Mouse (Mus musculus): ENCODE results near the gene Dennd5b.
"Not testable (repeated sequence)": the region's sequence is repeated elsewhere in the genome, so short reads cannot be mapped to it uniquely, and the experiment has no call there.

The Dennd5b gene

DNA sequence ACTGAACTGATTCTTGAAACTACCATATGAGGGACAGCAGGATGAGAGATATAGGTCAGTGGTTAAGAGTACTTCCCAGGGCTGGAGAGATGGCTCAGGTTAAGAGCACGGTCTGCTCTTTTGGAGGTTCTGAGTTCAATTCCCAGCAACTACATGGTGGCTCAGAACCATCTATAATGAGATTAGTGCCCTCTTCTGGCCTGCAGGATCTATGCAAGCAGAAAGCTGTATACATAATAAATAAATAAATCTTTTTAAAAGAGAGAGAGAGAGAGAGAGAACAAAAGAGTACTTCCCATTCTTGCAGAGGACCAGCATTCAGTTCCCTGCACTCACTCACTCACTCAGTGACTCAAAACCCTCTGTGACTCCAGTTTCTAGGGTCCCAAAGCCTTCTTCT lies 142.8 kb downstream of the Dennd5b start:
- in situ Hi-C loops (cut with MboI; ENCODE audit: low sequenced_read_pairs), result no loop called here

DNA sequence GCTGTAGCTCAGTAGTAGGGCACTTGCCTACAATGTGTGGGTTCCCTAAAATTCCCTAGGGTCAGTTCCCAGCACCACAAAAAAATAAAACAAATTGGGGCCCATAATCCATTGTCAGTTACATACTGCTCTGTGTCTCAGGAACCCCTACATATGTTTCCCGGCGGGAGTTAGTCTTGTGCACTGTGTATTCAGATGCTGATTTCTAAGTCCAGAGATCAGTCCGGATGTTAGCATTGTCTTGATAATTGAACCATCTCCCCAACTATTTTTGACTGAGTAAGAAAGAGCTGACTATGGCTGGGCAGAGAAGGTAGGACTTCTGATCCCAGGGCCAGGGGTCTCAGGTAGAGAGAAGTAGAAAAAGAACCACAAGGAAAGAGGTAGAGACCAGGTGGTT lies 144.4 kb downstream of the Dennd5b start:
- in situ Hi-C loops (cut with MboI; ENCODE audit: low sequenced_read_pairs), result no loop called here

- in situ Hi-C loops (cut with MboI; ENCODE audit: low sequenced_read_pairs), result no loop called here
Measured at GRCm38 (mm10) chr6:148955641-148956420, 145.6 kb downstream of the Dennd5b start.

DNA sequence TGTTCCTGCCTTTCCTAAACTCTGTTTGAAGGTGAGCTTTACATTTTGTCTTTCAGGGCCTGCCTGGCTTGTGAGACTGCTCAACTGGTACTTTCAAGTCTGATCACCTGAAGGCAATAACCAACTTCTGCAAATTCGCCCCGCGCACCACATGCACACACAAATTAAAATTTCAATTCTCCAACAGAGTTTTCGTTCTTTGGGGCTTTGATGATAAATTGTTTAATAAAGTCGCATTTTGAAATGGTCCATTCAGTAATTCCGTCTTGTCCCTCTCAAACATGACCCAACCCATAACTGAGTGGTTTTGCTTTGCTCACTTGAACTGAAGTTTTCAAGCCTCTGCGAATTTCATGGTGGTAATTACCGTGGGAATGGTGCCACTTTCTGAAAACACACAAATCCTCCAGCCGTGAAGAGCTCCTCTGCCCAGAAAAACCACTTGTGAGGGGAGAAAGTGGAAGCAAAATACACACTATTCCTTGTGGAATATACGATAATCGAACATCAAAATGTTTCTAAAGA lies 154.5 kb downstream of the Dennd5b start:
- in situ Hi-C loops (cut with MboI; ENCODE audit: low sequenced_read_pairs), result no loop called here

DNA sequence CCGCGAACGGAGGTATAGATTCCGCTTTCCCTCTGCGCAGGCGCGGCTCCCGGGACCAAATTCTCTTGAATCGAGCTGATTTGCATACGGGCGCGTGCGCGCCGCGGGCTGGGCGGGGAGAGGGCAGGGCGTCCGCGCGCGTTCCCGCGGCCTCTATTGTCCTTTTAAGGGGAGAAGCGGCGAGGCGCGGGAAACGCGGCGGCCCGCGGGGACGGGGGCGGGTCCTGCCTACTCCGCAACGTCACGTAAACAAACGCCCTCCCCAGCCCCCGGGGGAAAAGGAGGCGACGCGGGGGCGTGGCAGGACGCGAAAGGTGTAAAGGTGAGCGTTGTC lies 155.1 kb downstream of the Dennd5b start, which contains the start of gene Sinhcaf:
Sinhcaf (minus strand) TSS at position 59 of the 334 bp plus-strand sequence.
- in situ Hi-C loops (cut with MboI; ENCODE audit: low sequenced_read_pairs), result no loop called here

GRCm38 (mm10) chr6:148945509-148946408 lies 155.7 kb downstream of the Dennd5b start:
- in situ Hi-C loops (cut with MboI; ENCODE audit: low sequenced_read_pairs), result no loop called here

DNA sequence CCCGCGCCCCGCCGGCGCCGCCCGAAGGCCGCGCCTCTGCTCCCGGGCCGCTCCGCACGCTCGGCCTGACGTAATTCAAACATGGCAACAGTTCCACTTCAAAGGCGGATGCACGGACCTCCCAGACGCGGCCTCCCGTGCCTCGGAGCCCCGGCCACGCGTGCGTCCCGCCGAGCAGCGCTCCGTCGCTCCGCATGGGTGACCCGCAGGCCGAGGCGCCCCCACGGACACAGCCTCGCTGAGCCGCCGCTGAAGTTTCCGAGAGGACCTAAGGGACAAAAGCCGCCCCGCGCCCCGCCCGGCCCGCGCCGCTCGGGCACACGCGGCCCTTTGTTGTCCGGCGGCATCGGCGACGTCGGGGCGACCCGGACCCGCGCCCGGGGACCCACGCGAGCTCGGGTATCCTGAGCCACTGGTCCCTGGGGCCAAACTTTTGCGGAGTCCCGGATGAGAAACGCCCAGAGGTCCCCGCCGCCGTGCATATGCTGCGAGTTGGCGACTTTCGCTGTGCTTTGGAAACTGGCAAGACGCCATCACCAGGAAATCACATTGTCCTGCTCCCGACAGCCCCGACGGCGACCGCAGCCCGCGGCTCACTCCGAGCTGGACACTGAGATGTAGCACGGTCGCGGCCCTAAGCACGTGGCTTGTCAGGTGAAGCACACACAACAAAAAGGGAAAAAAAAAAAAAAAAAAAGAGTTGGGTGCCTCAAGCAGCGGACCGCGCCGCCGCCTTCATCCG lies 156.5 kb downstream of the Dennd5b start:
- in situ Hi-C loops (cut with MboI; ENCODE audit: low sequenced_read_pairs), result no loop called here

DNA sequence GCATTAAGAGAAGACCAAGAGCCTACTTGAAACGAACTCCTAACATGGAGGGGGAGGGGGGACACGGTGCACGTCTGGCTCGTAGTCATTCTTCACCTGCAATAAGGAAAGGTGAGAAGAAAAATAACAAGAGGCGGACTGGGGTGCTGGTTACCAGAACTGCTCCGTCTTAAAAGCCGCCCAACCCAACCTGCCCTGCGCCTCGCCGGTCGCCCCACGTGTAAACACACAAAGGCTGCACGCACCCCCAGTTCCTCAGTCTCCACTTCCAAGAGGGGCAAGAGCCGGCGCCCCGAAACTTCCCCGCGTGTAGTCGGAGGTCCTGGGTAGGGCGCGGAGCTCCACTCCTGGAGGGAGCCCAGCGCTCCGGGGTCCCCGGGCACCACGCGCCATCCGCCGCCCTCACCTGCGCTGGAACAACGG lies 157.1 kb downstream of the Dennd5b start:
- in situ Hi-C loops (cut with MboI; ENCODE audit: low sequenced_read_pairs), result no loop called here

DNA sequence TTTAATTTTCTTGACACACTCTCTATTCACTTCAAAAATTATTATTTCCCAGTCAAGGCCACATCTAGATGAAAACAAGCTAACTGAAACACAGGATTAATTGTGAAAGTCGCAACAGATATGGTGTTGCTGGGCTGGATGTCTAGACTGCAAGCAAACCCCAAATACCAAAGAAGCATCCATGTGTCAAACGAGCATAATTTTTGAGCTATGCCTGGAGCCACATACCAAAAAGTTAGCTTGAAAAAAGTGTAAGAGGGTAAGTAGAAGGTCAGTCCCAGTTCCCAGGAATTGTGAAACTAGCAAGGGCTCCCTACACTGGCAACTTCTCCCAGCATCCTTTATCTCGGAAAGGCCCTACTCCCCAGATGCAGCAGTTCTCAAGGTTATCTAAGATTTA lies 157.8 kb downstream of the Dennd5b start:
- in situ Hi-C loops (cut with MboI; ENCODE audit: low sequenced_read_pairs), result no loop called here

DNA sequence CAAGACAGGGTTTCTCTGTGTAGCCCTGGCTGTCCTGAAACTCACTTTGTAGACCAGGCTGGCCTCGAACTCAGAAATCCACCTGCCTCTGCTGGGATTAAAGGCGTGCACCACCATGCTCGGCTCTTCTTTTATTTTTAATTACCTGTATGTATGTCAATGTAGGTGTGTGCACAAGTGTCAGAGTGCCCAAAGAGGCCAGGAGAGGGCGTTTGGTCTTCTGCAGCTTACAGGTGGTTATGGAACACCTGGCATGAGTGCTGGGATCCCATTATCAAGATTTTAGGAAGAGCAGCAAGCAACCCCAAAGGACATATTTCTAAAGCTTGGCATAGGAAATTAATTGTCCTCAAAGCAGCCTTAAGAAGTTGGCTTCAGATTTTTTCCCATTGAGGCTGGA lies 159.1 kb downstream of the Dennd5b start:
- in situ Hi-C loops (cut with MboI; ENCODE audit: low sequenced_read_pairs), result no loop called here

- in situ Hi-C loops (cut with MboI; ENCODE audit: low sequenced_read_pairs), result no loop called here
Measured at GRCm38 (mm10) chr6:148941880-148942279, 159.6 kb downstream of the Dennd5b start.

DNA sequence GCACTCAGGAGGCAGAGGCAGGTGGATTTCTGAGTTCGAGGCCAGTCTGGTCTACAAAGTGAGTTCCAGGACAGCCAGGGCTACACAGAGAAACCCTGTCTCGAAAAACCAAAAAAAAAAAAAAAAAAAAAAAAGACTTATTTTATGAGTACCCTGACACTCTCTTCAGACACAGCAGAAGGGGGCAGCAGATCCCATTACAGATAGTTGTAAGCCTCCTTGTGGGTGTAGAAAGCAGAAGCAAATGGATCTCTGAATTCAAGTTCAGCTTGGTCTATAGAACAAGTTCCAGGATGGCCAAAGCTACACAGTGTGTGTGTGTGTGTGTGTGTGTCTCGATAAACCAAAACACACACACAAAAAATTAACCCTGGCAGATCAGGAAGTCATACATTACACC lies 161.1 kb downstream of the Dennd5b start:
- in situ Hi-C loops (cut with MboI; ENCODE audit: low sequenced_read_pairs), result not testable (repeated sequence)
